Mouse (Mus musculus) cerebellum, postnatal 14 days (tissue): ENCODE measurements around the gene Syt11.
A peak's percentile ranks its signal among the peaks of the same experiment; 100 is the strongest.
"Not testable (repeated sequence)": the region's sequence is repeated elsewhere in the genome, so short reads cannot be mapped to it uniquely, and the experiment has no call there.

Source experiments
- DNase-seq, 2 experiments: peaks; one replicate each; pipeline ENCODE4 v3.0.0; 2021; ENCODE audit warnings: mixed read lengths in 2 of 2

Syt11 gene

DNA sequence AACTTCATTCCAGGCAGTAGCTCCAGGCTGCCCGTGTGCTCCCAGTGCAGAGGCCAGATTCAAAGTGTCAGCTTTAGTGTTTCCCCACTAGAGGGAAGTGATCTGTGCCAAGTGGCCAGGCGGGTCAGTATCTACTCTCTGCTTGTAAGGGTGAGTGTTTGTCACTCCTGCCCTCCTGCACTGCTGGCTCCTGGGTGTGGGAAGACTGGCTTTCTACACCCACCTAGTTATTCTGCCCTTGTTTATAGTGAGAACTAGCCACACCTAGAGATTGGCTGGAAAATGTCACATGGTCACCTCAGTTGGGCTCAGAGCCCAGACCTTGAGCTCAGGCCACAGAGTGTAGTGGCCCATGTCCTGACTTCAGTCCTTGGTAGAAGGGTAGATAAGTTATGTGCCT is 55.9 kb downstream of the Syt11 start:
- peak; percentile 41 to 54 for DNase-seq

DNA sequence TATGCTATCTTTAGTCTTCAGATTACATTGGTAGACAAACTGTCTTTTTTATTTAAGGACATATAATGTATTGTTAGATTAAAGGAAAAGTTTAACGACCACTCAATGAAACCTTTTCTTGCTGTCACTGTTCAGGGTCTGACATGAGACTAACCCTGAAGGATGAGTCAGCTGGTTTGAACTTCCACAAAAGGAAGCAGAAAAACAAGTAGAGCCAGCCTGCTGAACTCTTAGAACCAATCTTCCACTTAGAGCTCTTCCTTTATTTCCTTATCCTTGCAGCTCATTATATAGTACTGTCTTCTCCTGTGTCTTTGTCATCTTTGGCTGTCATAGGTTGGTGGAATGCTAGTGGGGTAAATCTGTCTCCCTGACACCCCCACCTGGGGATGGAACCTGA is 57.1 kb downstream of the Syt11 start:
- DNase-seq = no peak

DNA sequence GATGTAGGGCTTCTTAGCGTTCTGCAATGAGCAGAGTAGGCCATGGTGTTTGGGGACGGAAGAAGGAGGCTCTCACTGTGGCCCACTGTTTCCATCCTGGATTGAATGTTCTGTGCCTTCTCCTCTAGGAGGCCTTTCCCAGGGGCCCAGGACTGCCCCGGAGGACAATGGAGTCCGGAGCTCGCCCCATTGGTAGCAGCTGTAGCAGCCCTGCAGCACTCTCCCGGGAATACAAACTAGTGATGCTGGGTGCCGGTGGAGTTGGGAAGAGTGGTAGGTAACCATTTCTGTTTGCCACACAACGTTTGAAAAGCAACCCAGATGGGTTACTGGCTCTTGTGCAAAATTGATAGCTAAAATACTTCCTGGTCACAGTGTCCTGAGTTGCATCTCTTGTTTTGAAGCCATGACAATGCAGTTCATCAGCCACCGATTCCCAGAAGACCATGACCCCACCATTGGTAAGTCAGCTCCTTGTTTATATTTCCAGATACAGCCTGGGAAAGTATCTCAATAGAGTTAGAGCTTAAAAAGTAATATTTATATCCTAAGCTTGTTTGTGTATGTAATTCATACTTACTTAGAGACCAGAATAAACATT is 57.7 kb downstream of the Syt11 start:
- DNase-seq = peak in 1 of 2 experiments; percentile 34

DNA sequence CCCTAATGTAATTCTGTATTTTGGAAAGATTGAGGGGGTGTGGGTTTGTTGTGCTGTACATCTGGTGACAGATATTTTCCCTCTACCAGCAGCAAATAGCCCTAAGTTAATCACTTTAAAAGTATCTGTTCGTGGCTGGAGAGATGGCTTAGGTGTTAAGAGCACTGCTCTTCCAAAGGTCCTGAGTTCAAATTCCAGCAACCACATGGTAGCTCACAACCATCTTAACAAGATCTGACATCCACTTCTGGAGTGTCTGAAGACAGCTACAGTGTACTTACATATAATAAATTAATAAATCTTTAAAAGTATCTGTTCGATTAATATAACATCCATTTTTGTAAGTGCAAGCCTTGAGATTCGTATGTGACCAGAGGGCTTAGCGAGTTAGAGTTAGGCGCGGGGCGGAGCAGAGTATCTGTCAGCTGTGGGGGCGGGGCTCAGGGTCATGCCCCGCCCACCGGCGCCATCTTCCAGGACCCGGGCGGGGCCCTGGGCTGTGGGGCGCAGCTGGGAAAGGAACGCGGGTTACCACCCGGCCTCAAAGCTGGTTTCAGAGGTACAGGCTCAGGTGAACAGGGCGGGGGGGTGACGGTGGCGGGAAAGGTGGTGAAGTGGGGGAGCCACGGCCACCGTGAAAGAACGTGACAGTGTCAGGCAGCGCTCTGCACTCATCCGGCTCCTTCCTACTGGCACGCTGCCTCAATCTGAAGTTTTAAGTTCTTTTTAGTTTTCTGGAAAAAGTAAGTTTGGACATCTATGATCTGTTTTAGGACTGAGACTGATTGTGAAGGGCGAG is 58.4 kb downstream of the Syt11 start, which contains the start of gene Rit1:
TSS of gene Rit1 (plus strand) at position 440 of the 799 bp plus-strand sequence.
- DNase-seq = peak; percentile 89

DNA sequence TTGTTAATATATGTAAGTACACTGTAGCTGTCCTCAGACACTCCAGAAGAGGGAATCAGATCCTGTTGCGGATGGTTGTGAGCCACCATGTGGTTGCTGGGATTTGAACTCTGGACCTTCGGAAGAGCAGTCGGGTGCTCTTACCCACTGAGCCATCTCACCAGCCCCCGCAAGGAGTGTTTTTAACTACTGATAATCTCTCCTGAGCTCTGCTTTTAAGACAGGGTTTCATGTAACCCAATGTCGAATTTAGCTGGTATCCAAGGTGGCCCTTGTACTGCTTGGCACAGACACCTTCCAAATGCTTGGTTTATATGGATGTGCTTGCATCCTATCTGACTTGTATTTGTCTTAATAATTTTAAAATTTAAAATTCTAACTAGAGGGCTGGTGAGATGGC is 59.2 kb downstream of the Syt11 start:
- DNase-seq = not testable (repeated sequence)

DNA sequence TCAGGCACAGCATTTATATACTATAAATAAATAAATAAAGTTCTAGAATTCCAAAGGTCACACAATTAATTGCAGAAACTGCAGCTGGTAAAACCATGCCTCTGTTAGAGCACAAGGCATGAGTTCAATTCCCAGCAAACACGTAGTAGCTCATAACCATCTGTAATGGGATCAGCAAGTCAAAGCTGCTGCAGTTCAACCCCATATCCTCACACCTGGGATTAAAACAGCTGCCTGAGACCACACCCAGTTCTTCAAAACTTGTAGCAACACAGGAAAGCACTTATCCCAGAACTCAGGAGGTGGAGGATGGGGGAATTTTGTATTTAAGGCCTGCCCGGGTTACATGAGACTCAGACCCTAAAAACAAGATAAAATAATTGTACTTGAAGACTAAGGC is 60.2 kb downstream of the Syt11 start:
- no peak for DNase-seq

DNA sequence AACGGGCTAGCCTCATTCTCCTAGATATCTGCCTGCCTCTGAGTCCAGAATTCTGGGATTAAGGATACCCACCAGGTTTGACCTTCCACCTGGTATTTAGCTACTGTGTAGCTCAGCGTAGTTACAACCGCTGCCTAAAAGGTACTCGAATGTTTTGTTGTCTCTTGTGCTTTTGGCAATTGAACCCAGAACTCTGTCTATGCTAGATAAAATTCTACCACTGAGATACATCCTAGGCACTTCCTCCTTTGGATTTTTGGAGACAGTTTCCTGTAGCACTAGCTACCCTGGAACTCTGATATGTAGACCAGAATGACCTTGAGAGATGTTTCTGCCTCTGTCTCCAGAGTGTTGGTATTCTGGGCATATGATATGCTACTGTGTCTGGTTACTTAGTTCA is 61.3 kb downstream of the Syt11 start:
- DNase-seq = no peak

DNA sequence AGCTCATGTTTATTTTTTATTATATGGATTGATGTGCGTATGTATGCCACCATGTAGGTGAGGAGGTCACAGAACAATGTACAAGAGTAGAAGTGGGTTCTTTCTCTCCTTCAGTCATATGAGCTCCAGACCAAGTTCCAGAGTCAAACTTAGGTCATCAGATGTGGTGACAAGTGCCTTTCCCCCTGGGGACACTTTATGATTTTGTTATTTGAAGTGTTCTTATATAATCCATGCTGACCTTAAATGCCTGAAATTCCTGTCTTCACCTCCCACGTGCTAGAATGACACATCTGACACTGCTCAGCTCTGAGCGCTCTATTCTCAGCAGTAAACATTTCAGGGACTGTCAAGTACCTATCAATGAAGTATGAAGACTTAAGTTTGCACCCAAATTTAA is 73.7 kb downstream of the Syt11 start:
- DNase-seq = no peak

DNA sequence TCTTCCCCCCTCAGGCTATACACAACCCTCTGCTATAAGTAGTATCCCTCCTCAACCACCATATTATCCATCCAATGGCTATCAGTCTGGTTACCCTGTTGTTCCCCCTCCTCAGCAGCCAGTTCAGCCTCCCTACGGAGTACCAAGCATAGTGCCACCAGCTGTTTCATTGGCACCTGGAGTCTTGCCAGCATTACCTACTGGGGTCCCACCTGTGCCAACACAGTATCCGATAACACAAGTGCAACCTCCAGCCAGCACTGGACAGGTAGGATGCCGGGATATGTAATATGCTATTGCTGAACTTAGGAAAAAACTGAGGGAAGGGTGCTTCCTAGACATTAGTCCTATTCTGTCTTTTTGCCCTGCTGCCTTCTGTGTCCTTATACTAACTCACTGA is 74.7 kb downstream of the Syt11 start:
- no peak for DNase-seq

DNA sequence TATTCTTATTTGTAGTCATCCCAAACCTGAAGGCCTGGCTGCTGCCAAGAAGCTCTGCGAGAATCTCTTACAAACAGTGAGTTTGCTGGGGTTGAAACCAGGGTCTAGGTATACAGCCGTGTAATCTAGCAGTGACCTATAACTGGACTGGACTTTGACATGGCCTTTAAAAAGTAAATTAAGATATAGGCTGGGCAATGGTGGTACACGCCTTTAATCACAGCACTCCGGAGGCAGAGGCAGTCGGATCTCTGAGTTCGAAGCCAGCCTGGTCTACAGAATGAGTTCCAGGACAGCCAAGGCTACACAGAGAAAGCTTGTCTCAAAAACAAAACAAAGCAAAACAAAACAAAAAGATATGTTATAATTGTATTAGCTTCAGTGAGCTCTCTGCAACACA is 76.1 kb downstream of the Syt11 start:
- no peak for DNase-seq

DNA sequence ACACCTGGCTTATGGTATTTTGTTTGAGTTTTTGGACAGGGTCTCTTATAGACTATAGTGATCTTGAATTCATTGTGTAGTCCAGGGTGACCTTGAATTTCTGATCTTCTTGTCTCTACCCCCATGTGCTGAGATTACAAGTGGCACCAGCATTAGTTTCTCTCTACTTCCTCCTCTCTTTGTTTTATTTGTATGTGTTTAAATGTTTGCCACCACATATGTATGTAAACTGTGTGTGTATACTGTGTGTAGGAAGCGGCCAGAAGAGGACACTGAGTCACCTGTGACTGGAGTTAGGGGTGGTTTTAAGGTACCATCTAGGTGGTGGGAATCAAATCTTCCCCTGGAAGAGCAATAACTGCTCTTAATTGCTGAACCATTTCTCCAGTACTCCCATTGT is 76.9 kb downstream of the Syt11 start:
- no peak for DNase-seq

DNA sequence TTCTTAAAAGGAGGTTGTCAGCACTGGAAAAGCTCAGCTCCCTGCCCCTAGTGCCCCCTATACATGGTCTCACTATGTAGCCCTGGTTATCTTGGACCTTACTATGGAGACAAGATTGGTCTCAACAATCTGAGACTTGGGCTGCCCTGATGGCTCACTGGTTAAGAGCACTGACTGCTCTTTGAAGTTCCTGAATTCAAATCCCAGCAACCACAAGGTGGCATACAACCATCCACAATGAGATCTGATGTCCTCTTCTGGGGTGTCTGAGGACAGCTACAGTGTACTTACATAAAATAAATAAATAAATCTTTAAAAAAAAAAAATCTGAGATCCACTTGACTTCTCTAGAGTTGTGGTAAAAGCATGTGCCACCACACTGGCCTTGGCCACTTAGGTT is 79.4 kb downstream of the Syt11 start:
- DNase-seq = no peak
